In the genomic region with DNA sequence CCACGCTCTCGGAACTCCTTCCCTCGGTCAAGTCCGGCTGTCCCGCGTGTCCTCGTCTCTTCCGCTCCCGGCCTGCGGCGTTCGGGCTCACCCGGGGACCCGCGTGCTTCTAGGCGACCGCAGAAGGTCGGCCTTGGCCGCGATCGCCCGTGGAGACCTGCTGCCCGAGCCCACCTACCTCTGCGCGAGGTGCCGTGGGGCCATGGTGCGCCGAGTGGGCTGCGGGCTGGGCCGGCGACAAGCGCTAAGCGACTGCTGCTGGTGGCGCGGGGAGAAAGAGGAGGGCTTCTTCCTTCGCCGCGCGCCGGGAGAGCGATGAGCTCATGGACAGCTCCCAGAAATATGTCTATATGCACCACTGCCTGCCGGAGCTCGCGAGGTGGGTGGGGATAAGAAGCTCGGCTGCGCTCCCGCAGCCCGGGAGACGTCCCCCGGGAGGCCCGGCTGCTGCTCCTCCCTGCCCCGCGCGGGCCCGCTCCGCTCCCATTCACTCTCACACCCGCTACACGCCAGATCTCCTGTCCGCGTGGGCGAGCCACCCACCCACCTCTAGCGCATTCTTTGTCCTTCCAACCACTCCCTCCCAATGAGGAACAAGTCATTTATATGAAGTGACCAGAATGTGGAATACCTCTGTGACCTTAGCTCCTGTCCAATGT, we compare ENCODE assay signal across 8 mouse cellular contexts. TPM values are rescaled to one million over a fixed set of nuclear protein-coding genes. Genes with fewer than 3 reads are reported as not detected.
DNase-seq lines count a peak whose midpoint lies in the region; ATAC-seq and TF ChIP-seq lines count a peak whose summit lies in the region.

A gene (minus strand): TSS at position 609 of the 659 bp plus-strand sequence.

- under 1% methylated on average over 52 of the region's 62 CpGs for WGBS in lung, embryonic 15.5 days
- under 1% methylated on average over 62 of the region's 62 CpGs for WGBS in intestine, embryonic 14.5 days
- under 1% methylated on average over 60 of the region's 62 CpGs for WGBS in limb, embryonic 12.5 days

- peak within 1 kb of the TSS; percentile 55 for H3K4me3 ChIP-seq in lung, embryonic 15.5 days
- H3K4me3 ChIP-seq in cortical plate, adult 2 months (ENCODE audit: insufficient read depth, low read length): peak within 1 kb of the TSS; percentile 36
- peak within 1 kb of the TSS; percentile 57 for H3K4me3 ChIP-seq in intestine, embryonic 14.5 days (ENCODE audit: low read depth, low read length)
- H3K4me3 ChIP-seq in limb, embryonic 12.5 days (replicated peaks): peak within 1 kb of the TSS; percentile 63

- H3K27me3 ChIP-seq in lung, embryonic 15.5 days: peaks cover 31% of the 10 kb centered on the region
- peaks cover 27% of the 10 kb centered on the region for H3K27me3 ChIP-seq in intestine, embryonic 14.5 days (replicated peaks; ENCODE audit: control insufficient read depth, insufficient read depth, low read length)
- H3K27me3 ChIP-seq in limb, embryonic 12.5 days: peaks cover 43% of the 10 kb centered on the region

- H3K27ac ChIP-seq in lung, embryonic 15.5 days: no peak within 1 kb of the TSS
- peak within 1 kb of the TSS; percentile 32; the same call in 1 of the 2 replicates for H3K27ac ChIP-seq in cortical plate, adult 2 months (ENCODE audit: insufficient read depth, low read length)
- no peak within 1 kb of the TSS for H3K27ac ChIP-seq in intestine, embryonic 14.5 days (ENCODE audit: low read depth)
- no peak within 1 kb of the TSS for H3K27ac ChIP-seq in limb, embryonic 12.5 days

- peak within 1 kb of the TSS; percentile 47; the same call in 1 of the 2 replicates for H3K9ac ChIP-seq in lung, embryonic 15.5 days
- H3K9ac ChIP-seq in intestine, embryonic 14.5 days (ENCODE audit: low read length): peak within 1 kb of the TSS; percentile 44
- H3K9ac ChIP-seq in limb, embryonic 12.5 days (replicated peaks): peak within 1 kb of the TSS; percentile 62

- no peak for TF ChIP-seq CTCF in cortical plate, adult 2 months (IDR thresholded peaks at IDR 0.05; ENCODE audit: extremely low read depth, insufficient read depth, low read length)

- peak; percentile 56; the same call in 1 of the 2 replicates for TF ChIP-seq POLR2A in cortical plate, adult 2 months (IDR thresholded peaks at IDR 0.05; ENCODE audit: extremely low read depth, insufficient read depth, low read length)

- H3K4me2 ChIP-seq in lung, embryonic 15.5 days: peak within 1 kb of the TSS; percentile 100
- peak within 1 kb of the TSS; percentile 100 for H3K4me2 ChIP-seq in intestine, embryonic 14.5 days (ENCODE audit: low read length)
- H3K4me2 ChIP-seq in limb, embryonic 12.5 days: peak within 1 kb of the TSS; percentile 100

- intact Hi-C loops in gastrocnemius, postnatal 14 days (cut with DNase I; ENCODE audit: low total_unique reads): no loop called here

- peak; percentile 88 for ATAC-seq in lung, embryonic 15.5 days (ENCODE audit: borderline replicate concordance, extremely low read depth, low FRiP score, low TSS enrichment)
- ATAC-seq in intestine, embryonic 14.5 days (replicated peaks; ENCODE audit: low FRiP score, low TSS enrichment, low read depth): peak; percentile 74
- ATAC-seq in limb, embryonic 12.5 days (ENCODE audit: insufficient number of reproducible peaks, insufficient read depth, low FRiP score, low TSS enrichment, low read depth): peak; percentile 67

- no peaks in the 10 kb centered on the region for H3K9me3 ChIP-seq in lung, embryonic 15.5 days
- no peaks in the 10 kb centered on the region for H3K9me3 ChIP-seq in intestine, embryonic 14.5 days (ENCODE audit: control insufficient read depth, low read length)
- no peaks in the 10 kb centered on the region; the same call in 1 of the 2 replicates for H3K9me3 ChIP-seq in limb, embryonic 12.5 days

- no peak for DNase-seq in lung, adult 18-20 months
- peak; percentile 33 for DNase-seq in gastrocnemius, postnatal 14 days
- peak; percentile 79 for DNase-seq in intestine, embryonic 14.5 days (ENCODE audit: low spot score)
- peak; percentile 65 for DNase-seq in neural tube, embryonic 10.5 days (ENCODE audit: extremely low spot score, low spot score)
- peak; percentile 23 to 62 for DNase-seq in urinary bladder, postnatal 4 days (ENCODE audit: low spot score in 2 of 2)

- H3K36me3 ChIP-seq in lung, embryonic 15.5 days: no peaks in the 10 kb centered on the region
- H3K36me3 ChIP-seq in intestine, embryonic 14.5 days (ENCODE audit: control insufficient read depth, insufficient read depth, low read length): no peaks in the 10 kb centered on the region
- H3K36me3 ChIP-seq in limb, embryonic 12.5 days: no peaks in the 10 kb centered on the region

- peaks cover 13% of the 10 kb centered on the region for H3K4me1 ChIP-seq in lung, embryonic 15.5 days
- peaks cover 2% of the 10 kb centered on the region; the same call in 1 of the 2 replicates for H3K4me1 ChIP-seq in cortical plate, adult 2 months (ENCODE audit: control insufficient read depth, insufficient read depth, low read length)
- no peaks in the 10 kb centered on the region for H3K4me1 ChIP-seq in intestine, embryonic 14.5 days (replicated peaks; ENCODE audit: control insufficient read depth, insufficient read depth, low read length)
- peaks cover 14% of the 10 kb centered on the region for H3K4me1 ChIP-seq in limb, embryonic 12.5 days (replicated peaks)

RNA-seq across cellular contexts. Expression of the gene that starts here (rescaled TPM):
- polyA plus RNA-seq in lung, embryonic 15.5 days (2015; fragmentation: Nextera tagmentation; extraction: Ambion mirVana): 11.5 and 13.4 TPM in 2 replicates
- 348 and 352 TPM in 2 replicates for polyA plus RNA-seq in cortical plate, adult 2 months (2012; rRNA removed)
- total RNA-seq in gastrocnemius, postnatal 14 days (2021): 100 to 1,000 TPM in 1 of 2 experiments, 10 to 100 TPM in 1; 98.1 to 119 TPM
- polyA plus RNA-seq in intestine, embryonic 14.5 days (2014; fragmentation: Nextera tagmentation; extraction: Ambion mirVana): 37.0 and 45.6 TPM in 2 replicates
- 26.1 and 27.6 TPM in 2 replicates for polyA plus RNA-seq in limb, embryonic 12.5 days (2016; fragmentation: Nextera tagmentation; extraction: Ambion mirVana)

Comparison
In these comparisons a context has a peak if more than half of its experiments do, and no peak if none do; other contexts are left out.
1. DNase-seq: peak in gastrocnemius, postnatal 14 days (single experiment), intestine, embryonic 14.5 days (single experiment), neural tube, embryonic 10.5 days (single experiment) and urinary bladder, postnatal 4 days (2 of 2); none in lung, adult 18-20 months (0 of 2).
2. Peak in every context shown above with its lines, with median percentiles within 50 percentile points of each other: ATAC-seq, H3K4me2 ChIP-seq, H3K4me3 ChIP-seq and H3K9ac ChIP-seq.